Mouse (Mus musculus) midbrain, embryonic 13.5 days (tissue): ENCODE data around the gene Tmem56. TPM values are rescaled to one million over a fixed set of nuclear protein-coding genes. Genes with fewer than 3 reads are reported as not detected.

Experiments used
- ATAC-seq: fragments of 200-750 bp; cut with Nextera tagmentation; 2 replicates; pipeline ENCODE4 v1.8.0; 2017; ENCODE audit warnings: mild to moderate bottlenecking, moderate TSS enrichment, moderate library complexity
- H3K27ac ChIP-seq: fragments of 300-500 bp; sonication (generic); 2 replicates; pipeline ENCODE4 v1.5.1; 2015; ENCODE audit warnings: inconsistent platforms, mild to moderate bottlenecking, moderate library complexity
- H3K27me3 ChIP-seq: fragments of 300-500 bp; sonication (generic); 2 replicates; pipeline ENCODE4 v1.6.1; 2015; ENCODE audit warnings: mild to moderate bottlenecking, inconsistent platforms
- H3K36me3 ChIP-seq: fragments of 300-500 bp; sonication (generic); 2 replicates; pipeline ENCODE4 v1.6.1; 2015; ENCODE audit warnings: mild to moderate bottlenecking, inconsistent platforms
- H3K4me1 ChIP-seq: fragments of 300-500 bp; sonication (generic); replicated peaks from 2 replicates; pipeline ENCODE4 v1.6.1; 2015; ENCODE audit warnings: inconsistent platforms
- H3K4me2 ChIP-seq: fragments of 300-500 bp; sonication (generic); replicated peaks from 2 replicates; pipeline ENCODE4 v1.6.1; 2015; ENCODE audit warnings: moderate library complexity, mild to moderate bottlenecking, inconsistent platforms
- H3K4me3 ChIP-seq: fragments of 300-500 bp; sonication (generic); replicated peaks from 2 replicates; pipeline ENCODE4 v1.5.1; 2015; ENCODE audit warnings: mild to moderate bottlenecking, inconsistent platforms
- H3K9ac ChIP-seq: fragments of 300-500 bp; sonication (generic); replicated peaks from 2 replicates; pipeline ENCODE4 v1.6.1; 2015; ENCODE audit warnings: mild to moderate bottlenecking, inconsistent platforms
- H3K9me3 ChIP-seq: fragments of 300-500 bp; sonication (generic); 2 replicates; pipeline ENCODE4 v1.6.1; 2016; ENCODE audit warnings: mild to moderate bottlenecking, inconsistent platforms
- WGBS: fragments of 180-500 bp; shearing (Covaris S2); methylation state at CpG from one replicate; pipeline ENCODE4 v1.1.7; 2015; 5-methylcytosine and 5-hydroxymethylcytosine counted together
- polyA plus RNA-seq: library from polyadenylated mRNA; unstranded; fragments of >200 nt; fragmentation: Nextera tagmentation; extraction: Ambion mirVana; gene quantifications from 2 replicates; pipeline ENCODE4 v1.2.1, GENCODE M21; 2015

Tmem56 gene
- polyA plus RNA-seq, 1 experiment from 2014 or later, result 1.2 TPM

- no peaks in the 10 kb centered on the region for H3K36me3 ChIP-seq
- no peak overlapping the region for H3K4me3 ChIP-seq
- 82% methylated on average over 1 of the region's 1 CpGs for WGBS
- no peak overlapping the region for H3K9ac ChIP-seq
- no peak for ATAC-seq
- H3K4me1 ChIP-seq, result 0 out of 2 replicates have a peak, but pooled peaks cover under 1% of the 10 kb centered on the region
- no peaks in the 10 kb centered on the region for H3K27me3 ChIP-seq
- H3K4me2 ChIP-seq, result no peak overlapping the region
- H3K27ac ChIP-seq, result no peak overlapping the region
- peaks cover 3% of the 10 kb centered on the region; the same call in 1 of the 2 replicates for H3K9me3 ChIP-seq
These were observed 106.9 kb downstream of the Tmem56 start for GRCm38 (mm10) chr3:121176011-121176410.

GRCm38 (mm10) chr3:121174248-121174945 lies 108.5 kb downstream of the Tmem56 start:
- Histone ChIP-seq H3K4me1 (0 out of 2 replicates have a peak, but pooled peaks cover 4% of the 10 kb centered on the region), H3K9me3 (peaks cover 3% of the 10 kb centered on the region; the same call in 1 of the 2 replicates), H3K36me3 (no peaks in the 10 kb centered on the region), H3K27ac (no peak overlapping the region), H3K4me2 (no peak overlapping the region), H3K4me3 (no peak overlapping the region), H3K9ac (no peak overlapping the region), H3K27me3 (no peaks in the 10 kb centered on the region)
- ATAC-seq, result no peak
- WGBS, result 84% methylated on average over 9 of the region's 9 CpGs

GRCm38 (mm10) chr3:121172718-121173117 lies 110.2 kb downstream of the Tmem56 start:
- no peak for ATAC-seq
- H3K4me3 ChIP-seq, result no peak overlapping the region
- H3K4me2 ChIP-seq, result no peak overlapping the region
- no peaks in the 10 kb centered on the region for H3K27me3 ChIP-seq
- WGBS, result 67% methylated on average over 2 of the region's 2 CpGs
- peaks cover 3% of the 10 kb centered on the region; the same call in 1 of the 2 replicates for H3K9me3 ChIP-seq
- H3K9ac ChIP-seq, result no peak overlapping the region
- H3K36me3 ChIP-seq, result no peaks in the 10 kb centered on the region
- H3K27ac ChIP-seq, result no peak overlapping the region
- 0 out of 2 replicates have a peak, but pooled peaks cover 4% of the 10 kb centered on the region for H3K4me1 ChIP-seq

GRCm38 (mm10) chr3:121171872-121172265 lies 111.0 kb downstream of the Tmem56 start:
- 52% methylated on average over 6 of the region's 6 CpGs for WGBS
- H3K27me3 ChIP-seq, result no peaks in the 10 kb centered on the region
- no peak; the same call in 1 of the 2 replicates for ATAC-seq
- peak overlapping the region; percentile 56 for H3K4me3 ChIP-seq
- no peaks in the 10 kb centered on the region for H3K36me3 ChIP-seq
- 0 out of 2 replicates have a peak overlapping the region, but pooled peaks have one; percentile 69 for H3K9ac ChIP-seq
- 0 out of 2 replicates have a peak, but pooled peaks cover 4% of the 10 kb centered on the region for H3K4me1 ChIP-seq
- no peak overlapping the region for H3K27ac ChIP-seq
- peaks cover 3% of the 10 kb centered on the region; the same call in 1 of the 2 replicates for H3K9me3 ChIP-seq
- peak overlapping the region; percentile 70 for H3K4me2 ChIP-seq

- Histone ChIP-seq H3K27me3 (no peaks in the 10 kb centered on the region), H3K36me3 (no peaks in the 10 kb centered on the region), H3K9ac (peak within 1 kb of the TSS; percentile 69), H3K4me2 (peak within 1 kb of the TSS; percentile 70), H3K4me1 (0 out of 2 replicates have a peak, but pooled peaks cover 4% of the 10 kb centered on the region), H3K9me3 (peaks cover under 1% of the 10 kb centered on the region; the same call in 1 of the 2 replicates), H3K27ac (0 out of 2 replicates have a peak within 1 kb of the TSS, but pooled peaks have one; percentile 16), H3K4me3 (peak within 1 kb of the TSS; percentile 56)
- peak; percentile 95 for ATAC-seq
- under 1% methylated on average over 40 of the region's 40 CpGs for WGBS
These were observed 111.5 kb downstream of the Tmem56 start, which contains the start of gene Rwdd3 for GRCm38 (mm10) chr3:121171243-121171871. Rwdd3 (minus strand) TSS chr3:121171695.

GRCm38 (mm10) chr3:121170631-121171030 lies 112.3 kb downstream of the Tmem56 start:
- Histone ChIP-seq H3K9me3 (no peaks in the 10 kb centered on the region), H3K4me3 (peak overlapping the region; percentile 56), H3K4me2 (peak overlapping the region; percentile 70), H3K27me3 (no peaks in the 10 kb centered on the region), H3K4me1 (0 out of 2 replicates have a peak, but pooled peaks cover 4% of the 10 kb centered on the region), H3K27ac (no peak overlapping the region), H3K9ac (no peak overlapping the region), H3K36me3 (no peaks in the 10 kb centered on the region)
- ATAC-seq, result no peak
- WGBS, result 60% methylated on average over 7 of the region's 7 CpGs

GRCm38 (mm10) chr3:121169092-121169942 lies 113.6 kb downstream of the Tmem56 start:
- Histone ChIP-seq H3K27me3 (no peaks in the 10 kb centered on the region), H3K9me3 (no peaks in the 10 kb centered on the region), H3K36me3 (no peaks in the 10 kb centered on the region), H3K9ac (no peak overlapping the region), H3K27ac (no peak overlapping the region), H3K4me1 (0 out of 2 replicates have a peak, but pooled peaks cover 4% of the 10 kb centered on the region), H3K4me2 (no peak overlapping the region), H3K4me3 (no peak overlapping the region)
- 81% methylated on average over 15 of the region's 15 CpGs for WGBS
- no peak for ATAC-seq

- Histone ChIP-seq H3K4me2 (no peak overlapping the region), H3K4me1 (0 out of 2 replicates have a peak, but pooled peaks cover 4% of the 10 kb centered on the region), H3K27me3 (no peaks in the 10 kb centered on the region), H3K36me3 (no peaks in the 10 kb centered on the region), H3K27ac (no peak overlapping the region), H3K9ac (no peak overlapping the region), H3K4me3 (no peak overlapping the region), H3K9me3 (no peaks in the 10 kb centered on the region)
- no peak for ATAC-seq
- WGBS, result 91% methylated on average over 8 of the region's 8 CpGs
These were observed 114.3 kb downstream of the Tmem56 start for GRCm38 (mm10) chr3:121168581-121168980.

- no peaks in the 10 kb centered on the region for H3K27me3 ChIP-seq
- 30% methylated on average over 7 of the region's 7 CpGs for WGBS
- H3K9ac ChIP-seq, result no peak overlapping the region
- H3K4me1 ChIP-seq, result no peaks in the 10 kb centered on the region
- no peaks in the 10 kb centered on the region for H3K9me3 ChIP-seq
- no peak for ATAC-seq
- no peak overlapping the region for H3K4me2 ChIP-seq
- H3K27ac ChIP-seq, result no peak overlapping the region
- H3K36me3 ChIP-seq, result no peaks in the 10 kb centered on the region
- H3K4me3 ChIP-seq, result no peak overlapping the region
These were observed 119.6 kb downstream of the Tmem56 start for GRCm38 (mm10) chr3:121163271-121163819.

GRCm38 (mm10) chr3:121161661-121162060 lies 121.2 kb downstream of the Tmem56 start:
- no peak overlapping the region for H3K4me3 ChIP-seq
- H3K27me3 ChIP-seq, result no peaks in the 10 kb centered on the region
- H3K9me3 ChIP-seq, result no peaks in the 10 kb centered on the region
- no peak overlapping the region for H3K9ac ChIP-seq
- peaks cover 5% of the 10 kb centered on the region for H3K4me1 ChIP-seq
- WGBS, result 47% methylated on average over 2 of the region's 2 CpGs
- H3K36me3 ChIP-seq, result no peaks in the 10 kb centered on the region
- no peak overlapping the region for H3K27ac ChIP-seq
- no peak overlapping the region for H3K4me2 ChIP-seq
- no peak for ATAC-seq

- H3K27me3 ChIP-seq, result no peaks in the 10 kb centered on the region
- H3K4me1 ChIP-seq, result peaks cover 17% of the 10 kb centered on the region
- no peaks in the 10 kb centered on the region for H3K9me3 ChIP-seq
- no peak for ATAC-seq
- no peak overlapping the region for H3K4me2 ChIP-seq
- 72% methylated on average over 4 of the region's 4 CpGs for WGBS
- H3K27ac ChIP-seq, result no peak overlapping the region
- no peak overlapping the region for H3K9ac ChIP-seq
- H3K4me3 ChIP-seq, result no peak overlapping the region
- no peaks in the 10 kb centered on the region for H3K36me3 ChIP-seq
These were observed 122.5 kb downstream of the Tmem56 start for GRCm38 (mm10) chr3:121160424-121160823.
